Mouse (Mus musculus) E14TG2a.4 (cell line): ENCODE data around the gene Scaf11.

Experiments
- CTCF ChIP-seq: conservative IDR thresholded peaks from 2 replicates; pipeline ENCODE4 v1.5.1; 2014; ENCODE audit warnings: low read length
- POU5F1 ChIP-seq: IDR thresholded peaks from 2 replicates; pipeline ENCODE4 v1.6.1; 2014; ENCODE audit warnings: low read length, borderline replicate concordance

- TF ChIP-seq CTCF (no peak), POU5F1 (no peak)
These were observed 40.7 kb downstream of the Scaf11 start for GRCm38 (mm10) chr15:96419920-96420319.
